Mouse (Mus musculus) liver, adult 2 months (tissue): ENCODE results near the gene Gm525.

Source experiments
- CTCF ChIP-seq: fragments of 200-500 bp; IDR thresholded peaks from 2 replicates; pipeline ENCODE4 v1.5.1; 2011; ENCODE audit warnings: low read depth, low read length, control low read depth
- POLR2A ChIP-seq: fragments of 200-500 bp; IDR thresholded peaks from 2 replicates; pipeline ENCODE4 v1.6.1; 2011; ENCODE audit warnings: low read length, control low read depth; ENCODE audit not compliant: insufficient read depth; ENCODE audit errors: extremely low read depth

GRCm38 (mm10) chr11:89064312-89064711, 9.3 kb upstream of the Gm525 start:
- TF ChIP-seq POLR2A: no peak
- no peak for TF ChIP-seq CTCF
